Mouse (Mus musculus) CD4-positive, CD25-positive, alpha-beta regulatory T cell, adult 4 months (primary cell): Measurements from ENCODE around the gene Mcrip2. TPM values are rescaled to one million over a fixed set of nuclear protein-coding genes. Genes with fewer than 3 reads are reported as not detected.
"Not testable (repeated sequence)": the region's sequence is repeated elsewhere in the genome, so short reads cannot be mapped to it uniquely, and the experiment has no call there.

Source experiments
- ATAC-seq: one replicate; pipeline ENCODE4 v1.8.0; 2017
- polyA plus RNA-seq, 2 experiments: library from polyadenylated mRNA; unstranded; fragments of 100-300 nt; shearing (Covaris generic); gene quantifications; one replicate each; pipeline ENCODE4 v1.2.1; 2017

Mcrip2 gene
- polyA plus RNA-seq, 2 experiments from 2014 or later: 2.7 to 5.5 TPM

DNA sequence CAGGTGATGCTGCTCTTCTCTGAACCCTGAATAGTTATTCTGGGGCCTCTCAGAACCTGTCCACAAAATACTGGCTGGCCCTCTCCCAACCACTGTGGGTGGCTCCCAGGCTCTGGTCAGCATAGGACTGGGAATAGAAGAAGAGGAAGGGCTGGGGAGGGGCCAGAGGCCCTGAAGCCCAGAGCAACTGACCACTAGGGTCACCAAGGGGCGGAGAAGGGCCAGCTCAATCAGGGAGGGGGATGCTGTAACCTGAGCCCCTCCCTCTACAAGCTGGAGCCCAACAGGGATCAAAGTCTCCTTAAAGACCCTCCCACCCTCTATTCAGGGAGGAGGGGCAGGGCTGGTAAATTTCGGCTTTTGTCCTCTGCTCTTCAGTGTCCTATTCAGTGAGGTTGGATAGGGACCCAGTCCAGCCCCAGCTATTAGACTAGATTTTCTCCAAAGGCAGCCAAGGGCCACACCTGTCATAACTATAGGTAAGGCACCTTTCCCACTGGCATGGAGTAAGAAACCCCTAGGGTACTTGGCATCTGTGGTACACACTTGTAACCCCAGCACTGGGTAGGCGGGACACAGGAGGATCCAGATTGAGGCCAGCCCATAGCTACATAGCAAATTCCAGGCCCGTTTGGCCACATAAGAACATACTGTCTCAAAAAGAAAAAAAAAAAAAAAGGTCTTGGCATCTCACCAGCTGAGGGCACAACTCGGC is 11.8 kb upstream of the Mcrip2 start, which contains the start of gene Wfikkn1:
Wfikkn1 (minus strand) TSS at position 663 of the 715 bp plus-strand sequence.
- no peak for ATAC-seq

DNA sequence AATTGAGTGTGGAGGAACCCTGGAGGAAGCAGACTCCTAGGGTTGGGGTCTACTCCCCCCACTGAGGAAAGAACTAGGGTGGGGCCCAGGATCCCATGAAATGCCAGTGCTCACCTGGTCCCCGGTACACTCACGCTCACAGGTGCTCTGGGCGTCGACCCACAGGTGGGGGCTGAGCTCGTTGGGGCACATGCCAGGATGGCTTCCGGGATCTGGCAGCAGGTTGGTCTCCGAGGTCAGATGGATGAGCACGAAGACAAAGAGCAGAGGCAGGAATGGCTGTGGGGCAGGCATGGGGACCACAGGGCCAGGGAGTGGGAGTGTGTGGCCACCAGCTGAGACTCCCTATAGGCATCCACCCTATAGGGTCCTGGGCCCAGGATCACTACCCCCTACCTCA is 11.2 kb upstream of the Mcrip2 start:
- ATAC-seq: no peak

DNA sequence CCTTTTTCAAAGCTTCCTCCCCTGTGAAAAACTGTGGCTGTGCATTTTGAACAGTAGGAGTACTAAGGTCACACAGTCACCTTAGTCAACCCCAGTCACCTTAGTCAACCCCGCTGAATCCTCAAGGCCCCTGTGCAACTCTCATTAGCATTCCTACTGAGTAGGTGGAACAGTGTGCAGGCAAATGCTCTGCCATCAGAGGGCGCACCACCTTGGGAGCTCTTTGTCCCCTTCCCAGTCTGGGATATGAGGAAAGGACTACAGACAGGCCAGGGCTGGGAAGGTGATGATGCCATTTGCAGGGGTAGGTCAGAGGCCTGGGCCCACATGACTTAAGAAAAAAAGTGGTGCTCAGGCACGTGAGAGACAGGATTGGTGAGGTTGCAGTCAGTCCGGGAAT is 10.7 kb upstream of the Mcrip2 start:
- no peak for ATAC-seq

DNA sequence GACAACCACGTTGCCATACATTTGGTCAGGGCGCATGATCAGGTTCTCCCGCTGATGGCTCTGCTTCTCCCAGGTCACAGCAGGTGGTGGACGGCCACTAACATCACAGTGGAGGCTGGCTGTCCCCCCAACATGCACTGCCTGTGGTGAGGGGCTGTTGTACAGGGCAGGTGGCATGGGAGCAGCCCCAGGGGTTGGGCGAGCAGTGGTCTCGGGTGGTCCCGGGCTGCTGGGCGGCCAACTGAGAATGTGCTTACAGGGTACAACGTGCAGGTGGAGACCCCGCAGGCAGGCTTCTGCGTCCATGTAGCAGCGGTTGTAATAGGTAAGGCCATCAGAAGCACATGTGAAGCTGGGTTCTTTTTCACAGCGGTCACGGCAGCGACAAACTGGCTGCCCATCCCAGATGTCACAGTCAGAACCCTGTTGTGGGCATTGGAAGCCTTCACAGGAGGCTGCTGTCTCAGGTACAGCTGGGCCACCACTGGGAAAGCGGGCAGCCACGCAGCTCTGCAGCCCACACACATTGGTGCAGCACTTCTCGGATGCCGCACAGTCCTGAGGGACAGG is 10.1 kb upstream of the Mcrip2 start:
- no peak for ATAC-seq

DNA sequence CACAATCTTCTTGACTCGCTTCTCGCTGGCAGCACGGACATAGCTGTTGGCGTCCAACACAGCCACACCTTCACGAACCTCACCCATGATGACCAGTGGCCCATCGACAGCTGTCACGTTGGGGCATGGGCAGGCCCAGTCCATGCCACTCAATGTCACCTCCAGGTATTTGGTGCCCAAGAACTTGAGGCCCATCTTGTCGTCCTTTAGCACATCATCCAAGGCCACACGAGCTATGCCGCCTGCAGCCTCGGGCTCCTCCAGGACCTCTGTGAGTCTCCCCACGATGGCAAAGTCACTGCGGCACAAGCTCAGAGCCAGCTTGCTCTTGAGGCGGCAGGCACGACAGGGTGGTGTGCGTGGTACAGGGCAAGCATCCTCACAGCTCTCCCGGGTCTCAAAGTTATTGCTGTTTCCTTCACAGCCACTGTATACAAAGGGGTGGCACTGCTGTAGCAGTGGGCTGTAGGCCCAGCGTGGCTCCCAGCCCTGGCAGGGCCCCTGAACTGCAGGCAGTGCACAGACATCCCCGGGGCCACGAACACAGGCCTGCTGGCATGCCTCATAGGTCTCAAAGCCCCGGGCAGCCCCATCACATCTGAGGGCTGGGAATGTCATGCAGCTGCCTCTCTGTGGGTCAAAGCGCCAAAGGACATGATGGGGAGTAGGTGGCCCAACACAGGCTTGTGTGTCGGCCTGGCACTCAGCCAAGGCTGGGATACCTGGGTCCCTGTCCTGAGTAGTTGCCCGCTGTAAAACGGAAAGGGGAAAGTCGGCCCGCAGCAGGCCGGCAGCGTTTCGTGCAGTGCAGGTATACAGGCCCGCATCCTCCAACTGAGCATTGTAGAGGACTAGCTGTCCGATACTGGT is 9.4 kb upstream of the Mcrip2 start:
- no peak for ATAC-seq

DNA sequence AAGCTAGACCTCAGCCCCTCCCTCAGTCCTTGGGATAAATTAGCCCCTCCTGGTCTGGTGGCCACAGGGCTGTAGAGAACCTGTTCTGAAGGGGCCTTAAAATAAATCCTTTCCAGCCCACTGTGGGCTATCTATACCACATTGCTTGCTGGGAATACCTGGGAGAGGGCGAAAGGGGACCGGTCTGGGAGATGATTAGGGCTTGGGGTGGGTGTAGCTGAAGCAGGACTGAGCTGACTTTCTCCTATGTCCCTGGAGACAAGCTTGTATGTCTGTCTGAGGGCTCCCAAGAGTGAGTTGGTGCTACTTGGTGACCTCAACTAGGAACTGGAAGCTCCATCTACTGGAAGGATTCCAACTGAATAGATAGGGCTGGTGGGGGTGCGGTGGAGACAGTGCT is 8.5 kb upstream of the Mcrip2 start:
- no peak for ATAC-seq

DNA sequence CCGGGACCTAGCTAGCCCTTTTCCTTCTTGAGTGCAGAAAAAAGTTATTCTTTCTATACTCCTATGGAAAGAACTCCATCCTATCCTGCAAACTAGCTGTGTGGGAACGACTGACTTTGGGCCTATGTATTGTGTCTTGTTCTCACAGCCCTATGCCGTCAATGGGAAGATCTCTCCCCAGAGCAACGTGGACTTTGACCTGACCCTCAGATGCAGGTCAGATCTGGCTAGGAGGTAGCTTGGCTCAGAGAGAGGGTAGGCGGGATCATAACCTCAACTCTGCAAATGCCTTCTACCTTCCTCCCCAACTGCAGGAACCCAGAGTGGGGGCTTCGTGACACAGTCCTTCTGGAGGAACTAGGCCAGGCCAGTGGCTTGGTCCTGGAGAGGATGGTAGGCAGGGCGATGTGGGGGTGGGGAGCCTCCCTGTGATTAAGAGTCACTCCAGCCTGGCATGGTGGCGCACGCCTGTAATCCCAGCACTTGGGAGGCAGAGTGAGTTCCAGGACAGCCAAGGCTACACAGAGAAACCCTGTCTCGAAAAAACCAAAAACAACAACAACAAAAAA is 7.9 kb upstream of the Mcrip2 start:
- no peak for ATAC-seq

DNA sequence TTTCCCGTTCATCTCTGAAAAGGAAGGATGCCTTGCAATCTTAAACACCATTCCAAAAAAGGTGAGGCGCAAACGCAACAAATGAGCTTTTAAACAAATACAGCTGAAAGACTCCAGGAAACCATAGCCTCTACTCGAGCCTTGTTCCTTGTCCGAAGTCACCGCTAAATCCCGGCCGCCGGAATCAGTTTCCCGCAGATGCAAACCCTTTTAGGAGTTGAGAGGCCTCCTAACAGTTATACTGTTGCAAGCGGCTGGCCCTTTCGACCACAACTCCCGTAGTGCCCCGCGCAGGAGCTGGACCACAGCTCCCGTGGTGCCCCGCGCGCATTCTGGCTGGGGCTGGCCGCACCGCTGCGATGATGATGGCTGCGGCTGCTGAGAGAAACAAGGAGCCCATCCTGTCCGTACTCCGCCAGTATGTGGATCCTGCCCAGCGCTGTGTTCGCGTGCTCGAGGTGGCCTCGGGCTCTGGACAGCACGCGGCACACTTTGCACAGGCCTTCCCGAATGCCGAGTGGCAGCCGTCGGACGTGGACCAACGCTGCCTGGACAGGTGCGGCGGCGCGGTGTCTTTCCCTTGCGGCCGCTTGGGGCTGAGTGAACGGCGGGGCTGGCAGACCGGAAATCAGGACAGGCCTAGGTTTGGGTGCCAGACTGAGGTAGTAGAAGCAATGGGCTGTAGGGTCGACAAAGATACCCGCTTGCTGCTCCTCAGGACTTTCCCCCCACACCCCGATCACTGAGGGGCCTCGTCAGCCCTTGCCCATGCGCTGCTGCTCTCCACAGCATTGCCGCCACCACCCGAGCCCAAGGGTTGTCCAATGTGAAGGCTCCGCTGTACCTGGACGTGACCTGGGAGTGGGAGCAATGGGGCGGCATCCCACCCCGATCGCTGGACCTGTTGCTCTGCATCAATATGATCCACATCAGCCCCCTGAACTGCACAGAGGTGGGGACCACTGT is 6.9 kb upstream of the Mcrip2 start:
- peak; percentile 84 for ATAC-seq

DNA sequence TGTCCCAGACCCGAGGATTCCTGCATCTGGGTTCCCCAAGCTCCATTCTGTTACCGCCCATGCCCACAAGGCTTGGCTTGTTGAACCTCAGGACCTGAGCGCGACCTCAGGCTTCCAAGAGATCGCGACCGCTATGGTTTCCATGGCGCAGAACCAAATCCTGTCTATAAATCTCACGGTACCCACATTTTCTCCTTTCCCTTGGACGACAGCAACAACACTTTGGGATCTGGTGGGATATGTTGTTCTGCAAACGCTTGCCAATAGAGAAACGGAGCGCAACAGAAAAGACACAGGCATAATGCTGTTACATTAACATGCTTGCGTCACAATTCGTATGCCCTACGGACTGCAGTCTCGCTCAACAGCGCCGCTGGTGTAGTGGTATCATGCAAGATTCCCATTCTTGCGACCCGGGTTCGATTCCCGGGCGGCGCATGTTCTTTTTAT is 6.2 kb upstream of the Mcrip2 start, which contains the start of gene Mettl26:
Mettl26 (plus strand) TSS at position 354 of the 450 bp plus-strand sequence.
- peak; percentile 79 for ATAC-seq

DNA sequence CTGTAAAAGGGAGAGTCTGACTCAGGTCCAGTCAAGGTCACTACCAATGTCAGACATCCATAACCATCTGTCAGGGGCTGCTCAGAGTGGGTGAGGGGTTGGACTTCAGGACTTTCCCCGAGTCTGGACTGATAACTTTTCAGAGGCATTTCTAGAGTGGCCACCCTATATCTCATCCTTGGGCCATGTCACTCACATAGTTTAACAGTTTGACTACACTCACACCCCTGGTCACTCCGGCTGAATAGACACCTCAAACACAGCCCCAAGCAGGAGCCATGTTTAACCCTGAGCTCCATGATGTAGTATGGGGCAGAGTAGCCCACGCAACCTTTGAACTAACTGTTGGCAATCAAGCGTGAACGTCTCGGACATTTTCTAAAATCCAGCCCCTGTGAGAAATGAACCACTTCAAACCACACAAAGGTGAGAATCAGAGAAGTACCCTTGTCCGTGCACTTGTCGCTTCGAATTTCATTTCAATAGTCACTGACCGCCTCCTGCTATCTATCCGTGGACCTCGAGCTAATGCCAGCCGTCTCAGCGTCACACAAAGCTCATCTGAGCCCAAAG is 5.7 kb upstream of the Mcrip2 start:
- ATAC-seq: no peak

DNA sequence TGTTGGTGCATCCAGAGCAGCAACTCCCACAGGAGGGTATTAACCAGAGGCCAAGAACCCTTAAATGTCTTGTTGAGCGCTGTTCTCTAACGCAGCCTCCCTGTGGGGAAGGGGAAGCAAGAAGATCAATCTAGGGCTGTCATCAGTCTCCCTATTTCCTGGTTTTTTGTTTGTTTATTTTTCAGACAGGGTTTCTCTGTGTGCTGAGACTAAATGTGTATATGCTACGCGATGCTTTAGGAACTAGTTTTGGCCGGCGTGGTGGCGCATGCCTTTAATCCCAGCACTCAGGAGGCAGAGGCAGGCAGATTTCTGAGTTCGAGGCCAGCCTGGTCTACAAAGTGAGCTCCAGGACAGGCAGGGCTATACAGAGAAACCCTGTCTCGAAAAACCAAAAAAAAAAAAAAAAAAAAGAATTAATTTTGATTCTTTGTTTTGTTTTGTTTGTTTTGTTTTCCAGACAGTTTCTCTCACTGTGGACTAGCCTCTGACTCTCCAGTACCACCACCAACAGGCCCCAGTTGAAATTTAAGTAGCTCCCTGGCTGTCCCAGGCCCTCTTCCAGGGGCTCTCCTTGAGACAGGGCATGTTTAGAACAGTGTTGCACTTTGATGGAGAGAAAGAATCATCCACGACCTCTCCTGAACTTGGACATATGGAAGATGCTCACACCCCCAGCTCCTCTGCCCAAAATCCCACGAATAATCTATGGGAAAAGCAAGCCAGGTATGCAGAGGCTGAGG is 5.0 kb upstream of the Mcrip2 start:
- no peak for ATAC-seq

DNA sequence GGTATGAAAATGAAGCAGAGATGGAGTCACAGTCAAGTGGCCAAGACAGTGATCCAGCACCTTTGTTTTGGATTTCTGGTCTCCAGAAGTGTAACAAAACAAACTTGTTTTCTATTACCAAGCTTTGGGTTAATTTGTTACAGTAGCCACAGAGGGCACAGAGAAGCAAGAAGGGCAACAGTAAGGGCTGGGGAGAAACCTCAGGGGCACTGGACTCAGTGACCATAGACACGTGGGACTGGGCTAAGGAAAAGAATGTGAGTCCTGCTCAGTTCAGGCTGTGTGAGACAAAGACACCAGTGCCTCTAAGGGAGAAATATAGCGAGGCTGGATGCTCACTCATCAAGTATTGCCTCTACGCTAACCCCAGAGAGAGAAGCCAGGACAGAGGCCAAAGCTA is 4.1 kb upstream of the Mcrip2 start:
- ATAC-seq: no peak

DNA sequence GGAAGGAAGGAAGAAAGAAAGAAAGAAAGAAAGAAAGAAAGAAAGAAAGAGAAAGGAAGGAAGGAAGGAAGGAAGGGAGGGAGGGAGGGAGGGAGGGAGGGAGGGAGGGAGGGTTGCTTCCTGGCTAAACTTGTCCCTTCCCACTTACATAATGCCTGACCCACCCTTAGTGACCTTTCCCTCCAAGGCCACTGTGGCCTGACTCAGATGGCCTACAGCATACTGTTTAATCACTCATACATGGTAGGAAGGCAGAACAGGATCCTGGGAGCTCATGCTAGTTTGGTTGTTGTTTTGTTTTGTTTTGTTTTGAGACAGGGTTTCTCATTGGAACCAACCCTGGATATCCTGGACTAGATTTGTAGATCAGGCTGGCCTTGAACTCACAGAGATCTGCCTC is 3.0 kb upstream of the Mcrip2 start:
- ATAC-seq: not testable (repeated sequence)

DNA sequence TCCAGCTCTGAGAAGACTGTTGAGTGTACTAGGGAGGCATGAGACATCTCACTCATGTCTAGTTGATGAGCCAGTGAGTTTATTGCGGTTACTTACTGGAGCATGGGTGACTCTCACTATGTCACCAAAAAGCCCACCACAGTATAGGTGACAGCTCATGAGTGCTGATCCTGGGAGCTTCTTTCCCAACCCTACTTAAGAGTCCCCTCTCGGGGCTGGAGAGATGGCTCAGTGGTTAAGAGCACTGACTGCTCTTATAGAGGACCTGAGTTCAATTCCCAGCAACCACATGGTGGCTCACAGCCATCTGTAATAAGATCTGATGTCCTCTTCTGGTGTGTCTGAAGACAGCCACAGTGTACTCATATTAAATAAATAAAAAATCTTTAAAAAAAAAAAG is 1.4 kb upstream of the Mcrip2 start:
- no peak for ATAC-seq

DNA sequence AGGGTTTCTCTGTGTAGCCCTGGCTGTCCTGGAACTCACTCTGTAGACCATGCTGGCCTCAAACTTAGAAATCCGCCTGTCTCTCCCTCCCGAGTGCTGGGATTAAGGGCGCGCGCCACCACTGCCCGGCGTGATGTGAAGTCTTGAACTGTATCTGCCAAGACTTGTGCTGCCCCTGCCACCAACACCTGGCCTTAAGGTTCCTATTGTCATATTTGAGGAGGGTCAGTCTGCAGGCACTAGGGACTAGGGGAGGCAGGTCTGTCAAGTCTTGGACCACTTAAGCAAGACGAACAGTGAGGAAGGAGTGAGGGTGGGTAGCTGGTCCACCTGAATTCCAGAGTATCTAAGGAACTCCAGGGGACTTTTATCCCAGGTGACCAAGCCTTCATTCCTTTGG is 934 bp upstream of the Mcrip2 start:
- ATAC-seq: no peak

DNA sequence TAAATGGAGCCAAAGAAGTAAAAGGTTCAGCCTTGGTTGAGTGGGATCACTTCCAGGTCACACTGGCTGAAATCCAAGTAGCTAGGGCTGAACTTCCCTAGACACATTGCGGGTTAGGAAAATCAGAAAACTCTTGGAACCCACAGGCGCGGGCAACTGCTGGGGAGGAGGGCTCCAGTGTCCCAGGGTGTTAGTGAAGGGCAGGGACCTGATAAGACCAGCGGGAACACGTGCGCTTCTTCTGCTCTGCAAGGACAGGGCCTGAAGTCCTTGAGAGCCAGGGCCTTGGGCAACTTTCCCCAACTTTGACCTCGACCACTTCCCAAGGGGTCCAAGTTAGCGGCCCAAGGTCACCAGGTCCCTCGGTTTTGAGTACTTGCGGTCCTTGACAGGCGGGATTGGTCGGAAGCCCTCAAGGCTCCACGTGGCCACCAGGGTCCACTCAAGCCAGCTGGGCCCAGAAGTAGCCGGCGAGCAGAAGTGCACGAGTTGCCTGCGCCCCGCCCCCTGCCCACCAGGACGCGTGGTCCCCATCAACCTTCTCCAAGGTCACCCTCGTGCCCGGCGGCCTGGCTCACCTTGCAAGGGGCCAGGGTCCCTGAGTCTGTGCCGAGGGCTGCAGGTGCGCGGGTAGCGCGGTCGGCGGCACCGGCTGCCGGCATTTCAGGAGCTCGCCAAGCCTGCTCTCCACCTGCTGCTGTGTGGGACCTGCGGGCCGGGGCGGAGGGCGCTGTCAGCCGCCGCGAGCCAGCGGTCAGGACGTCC is 546 bp downstream of the Mcrip2 start:
- peak; percentile 22 for ATAC-seq

DNA sequence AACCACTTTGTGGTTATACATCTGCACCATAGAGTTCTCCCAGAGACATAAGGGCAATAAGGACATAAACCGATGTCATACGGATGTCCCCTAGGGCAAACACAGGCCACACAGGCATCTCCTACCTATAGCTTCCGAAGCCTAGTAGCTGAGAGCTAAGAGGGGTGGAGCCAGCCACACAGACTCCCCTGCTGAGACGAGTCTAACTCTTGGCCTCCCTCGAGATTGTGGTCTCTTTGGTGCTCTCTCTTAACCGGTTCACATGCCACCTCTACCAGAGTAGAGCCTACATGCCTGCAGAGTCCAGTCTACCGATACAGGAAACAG is 1.1 kb downstream of the Mcrip2 start:
- ATAC-seq: peak; percentile 38

DNA sequence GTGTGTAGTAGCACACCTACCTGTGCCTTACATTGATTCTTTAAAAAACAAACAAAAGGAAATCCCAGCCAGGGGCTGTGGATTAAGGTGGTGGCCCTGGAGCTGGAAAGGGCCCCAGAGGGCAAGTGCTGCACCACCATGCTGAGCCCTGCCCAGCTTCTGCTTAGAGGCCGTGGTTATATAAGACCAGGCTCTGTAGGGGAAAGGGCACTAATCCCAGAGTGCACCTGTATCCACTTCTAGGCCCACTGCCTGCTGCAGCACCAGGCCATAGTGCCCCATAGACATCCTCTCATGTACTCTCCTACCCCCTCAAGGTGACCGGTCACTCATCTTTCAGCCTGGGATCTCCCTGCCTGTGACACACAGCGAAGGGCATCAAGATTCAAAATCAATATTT is 2.4 kb downstream of the Mcrip2 start:
- ATAC-seq: no peak

DNA sequence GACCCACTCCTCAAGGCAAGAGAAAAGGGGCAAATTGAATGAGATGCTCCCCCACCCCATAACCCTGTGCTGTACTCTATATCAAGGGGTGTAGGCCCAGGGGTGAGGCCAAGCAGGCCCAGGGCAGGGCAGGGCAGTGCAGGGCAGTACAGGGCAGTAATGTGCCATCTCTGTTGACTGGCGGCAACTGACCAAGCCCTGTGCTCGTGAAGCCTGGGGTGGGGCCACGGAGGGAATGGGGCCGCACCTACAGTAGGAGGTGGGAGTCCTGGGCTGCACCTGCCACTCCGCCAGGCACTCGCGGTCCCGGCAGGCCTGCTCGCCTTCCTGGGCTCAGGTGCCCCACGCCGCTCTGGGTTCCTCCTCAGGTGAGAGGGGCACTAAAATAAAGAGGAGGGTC is 3.3 kb downstream of the Mcrip2 start:
- no peak for ATAC-seq

DNA sequence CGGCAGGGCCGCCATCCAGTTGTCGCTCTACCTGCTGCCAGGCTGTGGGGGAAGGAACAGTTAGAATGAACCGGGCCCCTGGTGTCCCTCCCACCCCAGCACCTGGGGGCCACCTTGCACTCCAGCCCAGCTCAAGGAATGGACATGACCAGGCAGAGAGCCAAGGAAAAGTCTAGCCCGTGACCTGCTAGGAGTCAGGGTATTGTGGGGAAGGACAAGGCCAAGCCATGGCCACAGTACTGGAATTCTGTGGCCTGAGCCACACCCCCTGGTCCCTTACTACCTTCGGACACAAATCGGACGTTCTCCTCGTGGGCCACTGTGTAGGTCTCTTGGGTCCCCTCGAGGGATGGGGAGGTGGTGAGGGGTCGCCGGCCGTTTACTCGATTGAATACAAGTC is 4.3 kb downstream of the Mcrip2 start:
- no peak for ATAC-seq
